Mouse (Mus musculus) MEL (cell line): ENCODE measurements at regions not wholly inside any gene's neighbourhood (a gene's known extent, or its start where the extent isn't known, plus 50 kb on each side); places are given as distances from the start of the nearest gene placed in this dataset.

Source experiments
- MEF2A ChIP-seq: IDR thresholded peaks from 2 replicates; pipeline ENCODE4 v1.6.1; 2014; ENCODE audit warnings: low read depth, mild to moderate bottlenecking, inconsistent platforms, low read length, improper control_type of control experiment; ENCODE audit not compliant: poor library complexity, insufficient replicate concordance, severe bottlenecking; ENCODE audit errors: extremely low read depth
- ZKSCAN1 ChIP-seq: IDR thresholded peaks from 2 replicates; pipeline ENCODE4 v1.6.1; 2012; ENCODE audit warnings: low read depth, mild to moderate bottlenecking, inconsistent platforms, low read length, improper control_type of control experiment, moderate library complexity

- no peak for TF ChIP-seq MEF2A
- TF ChIP-seq ZKSCAN1: no peak
These were observed 288.2 kb downstream of the Grpr start for GRCm38 (mm10) chrX:163261248-163261647.
